Mouse (Mus musculus) erythroid progenitor cell, adult 5-6 weeks (primary cell): ENCODE data around the gene Dnaja3. TPM values are rescaled to one million over a fixed set of nuclear protein-coding genes. Genes with fewer than 3 reads are reported as not detected.
A peak's percentile ranks its signal among the peaks of the same experiment; 100 is the strongest.

Experiments used
- ATAC-seq: replicated peaks from 2 replicates; pipeline ENCODE4 v1.8.0; 2016; ENCODE audit warnings: moderate number of reproducible peaks, mild to moderate bottlenecking, moderate TSS enrichment, inconsistent platforms; ENCODE audit not compliant: poor library complexity, low FRiP score, severe bottlenecking
- total RNA-seq, 2 experiments: library from RNA; stranded (forward) in 1 of 2; stranded (reverse) in 1 of 2; fragments of 150-400 nt in 1 of 2; fragments of 186-747, 209-891 nt in 1 of 2; gene quantifications; 2 replicates each; pipeline versions ENCODE4 v1.2.3 to v1.2.4; 2015 to 2017; ENCODE audit warnings: low replicate concordance in 2 of 2

Dnaja3 gene
- total RNA-seq, 2 experiments from 2014 or later: 10.1 to 14.3 TPM

DNA sequence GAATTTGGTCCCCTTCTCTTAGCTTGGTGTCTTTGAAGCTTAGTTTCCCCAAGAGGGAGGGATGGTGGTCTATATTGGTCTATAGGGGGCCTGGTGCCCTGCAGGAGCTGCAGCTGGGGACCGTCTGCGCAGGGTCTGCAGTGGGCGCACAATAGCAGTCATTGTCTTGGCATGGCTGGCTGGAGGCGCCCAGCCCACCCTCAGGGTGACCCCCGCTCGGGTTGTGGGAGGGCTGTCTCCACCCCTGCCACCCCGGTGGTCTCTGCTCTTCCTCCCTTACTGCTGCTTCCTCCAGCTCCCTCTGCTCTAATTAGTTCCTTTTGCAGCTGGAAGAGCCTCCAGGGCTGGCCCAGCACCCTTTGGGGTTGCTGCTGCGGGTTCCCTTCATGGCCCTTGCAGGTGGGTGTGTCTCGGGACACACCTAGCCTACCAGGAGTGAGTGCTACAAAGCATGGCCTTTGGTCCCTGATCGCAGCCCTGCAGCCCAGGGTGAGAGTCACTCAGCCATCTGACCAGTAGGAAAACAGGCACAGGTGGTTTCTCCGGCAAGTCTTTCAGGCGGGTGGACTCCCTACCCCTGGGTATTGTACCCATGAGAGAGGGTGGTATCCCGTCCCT, 34.2 kb upstream of the Dnaja3 start:
- no peak for ATAC-seq

- 0 out of 2 replicates have a peak, but pooled peaks have one; percentile 8 for ATAC-seq
These were observed 33.2 kb upstream of the Dnaja3 start for GRCm38 (mm10) chr16:4606431-4607084.

GRCm38 (mm10) chr16:4607818-4608531, 31.8 kb upstream of the Dnaja3 start:
- ATAC-seq: peak; percentile 64; the same call in 1 of the 2 replicates

DNA sequence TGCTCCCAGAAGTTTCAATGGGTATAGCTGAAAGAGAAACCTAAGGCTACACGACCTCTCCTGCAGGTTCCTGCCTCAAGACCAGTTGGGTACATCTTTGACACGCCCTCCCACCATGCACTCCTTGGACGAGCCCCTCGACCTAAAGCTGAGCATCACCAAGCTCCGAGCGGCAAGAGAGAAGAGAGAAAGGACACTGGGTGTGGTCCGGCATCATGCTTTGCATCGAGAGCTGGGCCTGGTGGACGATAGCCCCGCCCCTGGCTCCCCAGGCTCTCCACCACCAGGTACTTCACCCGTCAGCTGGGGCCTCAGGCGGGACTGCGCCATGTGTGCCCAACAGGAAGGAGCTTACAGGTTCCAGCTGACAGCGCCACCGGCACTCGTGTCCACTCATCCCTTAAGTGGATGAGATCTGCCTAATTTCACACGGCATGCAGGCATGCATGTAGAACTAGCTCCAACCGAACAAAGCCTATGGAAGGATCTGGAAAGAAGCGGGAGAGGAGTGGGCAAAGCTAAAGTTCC, 31.2 kb upstream of the Dnaja3 start:
- no peak for ATAC-seq

GRCm38 (mm10) chr16:4611193-4611592, 28.6 kb upstream of the Dnaja3 start:
- no peak for ATAC-seq

GRCm38 (mm10) chr16:4611676-4612075, 28.1 kb upstream of the Dnaja3 start:
- no peak for ATAC-seq

GRCm38 (mm10) chr16:4613736-4614135, 26.1 kb upstream of the Dnaja3 start:
- no peak for ATAC-seq

- no peak for ATAC-seq
These were observed 25.1 kb upstream of the Dnaja3 start for GRCm38 (mm10) chr16:4614639-4615038.

DNA sequence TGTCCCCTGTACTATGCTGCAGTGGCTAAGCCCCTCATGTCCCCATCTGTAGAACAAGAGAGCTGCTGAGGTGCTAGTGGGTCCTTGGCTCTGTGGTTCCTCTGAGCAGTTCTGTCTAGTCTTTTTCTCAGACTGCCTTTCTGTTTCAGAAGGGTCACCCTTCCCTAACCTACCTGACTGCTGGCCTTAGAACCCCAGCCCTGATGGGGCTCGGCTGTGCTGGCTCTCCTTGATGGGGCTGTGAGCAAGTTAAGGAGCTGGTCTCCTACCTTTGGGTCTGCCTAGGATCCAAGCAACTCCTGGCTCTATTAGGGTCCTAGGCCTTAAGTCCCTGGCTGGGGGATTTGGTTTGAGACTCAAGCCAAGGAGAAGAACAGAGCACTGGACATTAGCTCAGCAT, 24.5 kb upstream of the Dnaja3 start:
- ATAC-seq: no peak

- no peak for ATAC-seq
These were observed 23.0 kb upstream of the Dnaja3 start for GRCm38 (mm10) chr16:4616829-4617228.

DNA sequence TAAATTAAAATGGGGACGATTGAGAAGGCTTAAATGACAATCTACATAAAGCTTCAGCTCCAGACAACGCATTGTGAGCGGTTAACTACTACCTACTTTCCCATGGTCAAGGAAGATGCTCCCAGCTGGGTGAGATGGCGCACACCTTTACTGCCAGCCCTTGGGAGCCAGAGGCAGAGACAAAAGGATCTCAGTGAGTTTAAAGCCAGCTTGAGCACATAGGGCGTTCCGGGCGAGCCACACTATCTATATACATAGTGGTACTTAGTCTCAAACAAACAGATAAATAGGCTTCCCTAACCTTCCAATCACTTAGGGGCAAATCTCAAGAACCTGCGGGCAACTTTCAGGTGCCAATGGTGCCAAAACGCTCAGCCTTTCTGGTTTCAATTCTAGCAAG, 15.7 kb upstream of the Dnaja3 start:
- peak; percentile 48 for ATAC-seq

DNA sequence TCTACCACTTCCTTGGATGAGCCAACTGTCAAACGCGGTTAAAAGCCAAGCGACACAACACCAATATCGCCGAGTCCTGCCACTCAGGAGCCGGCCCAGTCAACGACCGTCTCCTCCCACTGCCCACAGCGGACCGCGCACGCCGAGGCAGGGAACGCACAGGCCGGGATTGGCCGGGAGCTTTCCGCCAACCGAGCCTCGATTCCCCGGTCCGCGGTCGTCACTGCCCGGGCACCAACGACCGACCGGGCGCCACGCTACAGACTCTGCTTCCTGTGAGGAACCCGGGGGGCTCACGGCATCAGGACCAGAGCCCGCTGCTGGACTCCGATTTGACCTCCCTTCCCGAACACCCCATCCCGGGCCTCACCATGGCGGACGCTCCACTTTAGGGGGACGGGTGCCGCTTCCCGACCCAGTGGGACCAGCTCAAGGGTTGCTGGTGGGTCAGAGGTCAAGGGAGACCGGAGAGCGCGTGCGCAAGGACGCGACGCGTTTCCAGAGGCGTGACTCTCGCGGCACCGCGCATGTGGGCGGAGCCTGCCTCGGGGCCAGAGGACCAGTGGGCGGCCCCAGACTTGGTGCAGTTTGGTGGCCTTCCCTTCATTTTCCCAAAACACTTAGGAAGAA, 15.2 kb upstream of the Dnaja3 start, which contains the start of gene Pam16:
Gene Pam16, minus strand, starts transcription at position 508 of the 630 bp plus-strand sequence.
- peak; percentile 95 for ATAC-seq

- no peak for ATAC-seq
These were observed 12.7 kb upstream of the Dnaja3 start for GRCm38 (mm10) chr16:4627105-4627504.

GRCm38 (mm10) chr16:4628898-4629419, 10.8 kb upstream of the Dnaja3 start:
- ATAC-seq: no peak

DNA sequence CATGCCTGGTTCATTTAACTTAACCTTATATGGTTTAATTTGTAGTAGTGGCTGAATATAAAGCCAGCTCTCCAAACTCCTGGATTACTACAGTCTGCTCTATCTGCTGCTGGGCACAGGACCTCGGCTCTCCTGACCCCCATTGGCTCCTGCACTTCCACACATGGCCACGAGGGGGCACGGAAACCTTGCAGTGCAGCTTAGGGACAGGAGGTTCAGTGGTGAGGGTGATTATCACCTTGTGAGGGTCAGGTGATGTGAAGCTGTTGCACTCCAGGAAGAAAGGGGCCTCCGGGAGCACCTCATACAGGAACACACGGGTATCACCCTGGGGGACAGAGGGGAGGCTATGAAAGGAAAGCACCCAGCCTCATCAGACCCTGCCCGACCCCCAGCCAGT, 9.8 kb upstream of the Dnaja3 start:
- ATAC-seq: peak; percentile 69

- no peak for ATAC-seq
These were observed 7.7 kb upstream of the Dnaja3 start for GRCm38 (mm10) chr16:4632050-4632449.

GRCm38 (mm10) chr16:4633661-4634060, 6.1 kb upstream of the Dnaja3 start:
- no peak for ATAC-seq

GRCm38 (mm10) chr16:4634681-4635080, 5.1 kb upstream of the Dnaja3 start:
- no peak for ATAC-seq

- no peak for ATAC-seq
These were observed 4.0 kb upstream of the Dnaja3 start for GRCm38 (mm10) chr16:4635760-4636159.

DNA sequence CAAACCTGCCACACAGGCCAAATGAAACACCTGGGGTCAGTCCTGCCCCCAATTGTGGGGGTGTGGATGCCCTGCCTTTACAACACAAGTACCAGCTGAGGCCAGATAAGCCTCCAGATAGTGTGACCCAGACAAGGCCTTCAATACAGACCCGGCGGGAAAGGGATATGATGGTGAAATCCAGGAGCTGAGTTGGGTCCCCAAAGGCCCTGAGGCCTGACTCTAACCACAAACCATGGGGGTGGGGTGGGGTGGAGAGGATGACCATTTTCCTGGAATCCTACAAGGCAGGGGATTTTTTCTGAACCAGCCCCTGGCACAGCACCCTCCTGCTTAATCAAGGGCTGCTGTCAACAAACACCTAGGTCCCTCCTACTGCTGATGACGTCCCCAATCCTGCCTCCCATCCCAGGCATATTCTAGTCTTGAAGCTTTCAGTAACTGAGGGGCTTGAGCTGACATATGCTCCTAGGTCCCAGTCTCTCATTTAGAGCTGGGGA, 848 bp upstream of the Dnaja3 start:
- no peak for ATAC-seq
